Mouse (Mus musculus) left cerebral cortex, adult 8-10 months (tissue): ENCODE results near the gene Large2. TPM values are rescaled to one million over a fixed set of nuclear protein-coding genes. Genes with fewer than 3 reads are reported as not detected.
"Not testable (repeated sequence)": the region's sequence is repeated elsewhere in the genome, so short reads cannot be mapped to it uniquely, and the experiment has no call there.

Experiments
- DNase-seq, 2 experiments: peaks; one replicate each; pipeline ENCODE4 v3.0.0; 2022; ENCODE audit warnings: low spot score in 2 of 2
- total RNA-seq, 4 experiments: library from RNA; stranded (reverse); gene quantifications; 2 replicates each; pipeline ENCODE4 v1.2.4; 2022

The Large2 gene
- total RNA-seq = 1 to 10 TPM in 2 of 4 experiments, under 1 TPM in 2; 0.50 to 1.5 (median 0.85) TPM

- no peak for DNase-seq
These were observed at the start of gene Large2, which contains the start of gene Pex16 for GRCm38 (mm10) chr2:92374514-92374913. TSS of gene Large2 (minus strand) at chr2:92374869. TSS of gene Pex16 (plus strand) at chr2:92374676.

GRCm38 (mm10) chr2:92423702-92424461 is 49.2 kb upstream of the Large2 start:
- peak; percentile 80 to 91 for DNase-seq

- DNase-seq = no peak
These were observed 48.5 kb upstream of the Large2 start for GRCm38 (mm10) chr2:92423156-92423555.

GRCm38 (mm10) chr2:92422388-92423135 is 47.9 kb upstream of the Large2 start:
- DNase-seq = no peak

GRCm38 (mm10) chr2:92421723-92422387 is 47.2 kb upstream of the Large2 start:
- no peak for DNase-seq

GRCm38 (mm10) chr2:92411705-92412104 is 37.0 kb upstream of the Large2 start:
- no peak for DNase-seq

GRCm38 (mm10) chr2:92408309-92409045 is 33.8 kb upstream of the Large2 start:
- no peak for DNase-seq

- DNase-seq = no peak
These were observed 31.0 kb upstream of the Large2 start for GRCm38 (mm10) chr2:92405687-92406086.

- no peak for DNase-seq
These were observed 30.1 kb upstream of the Large2 start for GRCm38 (mm10) chr2:92404737-92405136.

- no peak for DNase-seq
These were observed 29.2 kb upstream of the Large2 start for GRCm38 (mm10) chr2:92403776-92404319.

GRCm38 (mm10) chr2:92402591-92403326 is 28.1 kb upstream of the Large2 start:
- no peak for DNase-seq

GRCm38 (mm10) chr2:92401091-92401561 is 26.5 kb upstream of the Large2 start, which contains the start of gene Mapk8ip1:
TSS of gene Mapk8ip1 (minus strand) at chr2:92401263.
- no peak for DNase-seq

GRCm38 (mm10) chr2:92400682-92401081 is 26.0 kb upstream of the Large2 start:
- DNase-seq = no peak

GRCm38 (mm10) chr2:92399877-92400276 is 25.2 kb upstream of the Large2 start:
- not testable (repeated sequence) for DNase-seq

- DNase-seq = no peak
These were observed 22.8 kb upstream of the Large2 start for GRCm38 (mm10) chr2:92397436-92397835.

- no peak for DNase-seq
These were observed 20.9 kb upstream of the Large2 start for GRCm38 (mm10) chr2:92395535-92395934.

GRCm38 (mm10) chr2:92392318-92393264 is 17.9 kb upstream of the Large2 start:
- DNase-seq = no peak

GRCm38 (mm10) chr2:92391703-92392317 is 17.1 kb upstream of the Large2 start:
- DNase-seq = no peak
